Mouse (Mus musculus): ENCODE data around the gene Ttyh3.

Ttyh3 gene

GRCm38 (mm10) chr5:140579221-140579620 lies 69.6 kb downstream of the Ttyh3 start:
- H3K36me3 ChIP-seq (ENCODE audit: insufficient read depth, low read length), result no peaks in the 10 kb centered on the region
- peaks cover 64% of the 10 kb centered on the region for H3K4me1 ChIP-seq (replicated peaks; ENCODE audit: low read depth, low read length)
- peaks cover 27% of the 10 kb centered on the region for H3K27me3 ChIP-seq (ENCODE audit: insufficient read depth, low read length)
- peak overlapping the region; percentile 41; the same call in 1 of the 2 replicates for H3K4me3 ChIP-seq (replicated peaks; ENCODE audit: low read length)
- TF ChIP-seq CTCF (conservative IDR thresholded peaks at IDR 0.05; ENCODE audit: low read length) (no peak), NANOG (IDR thresholded peaks at IDR 0.05; ENCODE audit: borderline replicate concordance, low read length) (no peak), POU5F1 (IDR thresholded peaks at IDR 0.05; ENCODE audit: borderline replicate concordance, low read length) (no peak)
- no peaks in the 10 kb centered on the region for H3K9me3 ChIP-seq (ENCODE audit: low read length)

GRCm38 (mm10) chr5:140575381-140575866 lies 73.4 kb downstream of the Ttyh3 start:
- H3K27me3 ChIP-seq (ENCODE audit: insufficient read depth, low read length), result peaks cover 19% of the 10 kb centered on the region
- no peaks in the 10 kb centered on the region for H3K36me3 ChIP-seq (ENCODE audit: insufficient read depth, low read length)
- peaks cover 41% of the 10 kb centered on the region for H3K4me1 ChIP-seq (replicated peaks; ENCODE audit: low read depth, low read length)
- no peak overlapping the region for H3K4me3 ChIP-seq (replicated peaks; ENCODE audit: low read length)
- no peaks in the 10 kb centered on the region for H3K9me3 ChIP-seq (ENCODE audit: low read length)
- TF ChIP-seq NANOG (IDR thresholded peaks at IDR 0.05; ENCODE audit: borderline replicate concordance, low read length) (no peak), POU5F1 (IDR thresholded peaks at IDR 0.05; ENCODE audit: borderline replicate concordance, low read length) (no peak), CTCF (conservative IDR thresholded peaks at IDR 0.05; ENCODE audit: low read length) (no peak)

GRCm38 (mm10) chr5:140572611-140573010 lies 76.2 kb downstream of the Ttyh3 start:
- no peak overlapping the region for H3K4me3 ChIP-seq (replicated peaks; ENCODE audit: low read length)
- H3K4me1 ChIP-seq (replicated peaks; ENCODE audit: low read depth, low read length), result peaks cover 41% of the 10 kb centered on the region
- H3K27me3 ChIP-seq (ENCODE audit: insufficient read depth, low read length), result peaks cover 5% of the 10 kb centered on the region
- TF ChIP-seq POU5F1 (IDR thresholded peaks at IDR 0.05; ENCODE audit: borderline replicate concordance, low read length) (no peak), CTCF (conservative IDR thresholded peaks at IDR 0.05; ENCODE audit: low read length) (no peak), NANOG (IDR thresholded peaks at IDR 0.05; ENCODE audit: borderline replicate concordance, low read length) (no peak)
- H3K36me3 ChIP-seq (ENCODE audit: insufficient read depth, low read length), result no peaks in the 10 kb centered on the region
- H3K9me3 ChIP-seq (ENCODE audit: low read length), result no peaks in the 10 kb centered on the region

GRCm38 (mm10) chr5:140571673-140572072 lies 77.2 kb downstream of the Ttyh3 start:
- H3K9me3 ChIP-seq (ENCODE audit: low read length), result no peaks in the 10 kb centered on the region
- peaks cover 51% of the 10 kb centered on the region for H3K4me1 ChIP-seq (replicated peaks; ENCODE audit: low read depth, low read length)
- TF ChIP-seq CTCF (conservative IDR thresholded peaks at IDR 0.05; ENCODE audit: low read length) (no peak), POU5F1 (IDR thresholded peaks at IDR 0.05; ENCODE audit: borderline replicate concordance, low read length) (no peak), NANOG (IDR thresholded peaks at IDR 0.05; ENCODE audit: borderline replicate concordance, low read length) (no peak)
- H3K4me3 ChIP-seq (replicated peaks; ENCODE audit: low read length), result peak overlapping the region; percentile 43; the same call in 1 of the 2 replicates
- no peaks in the 10 kb centered on the region for H3K36me3 ChIP-seq (ENCODE audit: insufficient read depth, low read length)
- no peaks in the 10 kb centered on the region; the same call in 1 of the 2 replicates for H3K27me3 ChIP-seq (ENCODE audit: insufficient read depth, low read length)

GRCm38 (mm10) chr5:140571201-140571600 lies 77.6 kb downstream of the Ttyh3 start:
- Histone ChIP-seq H3K36me3 (ENCODE audit: insufficient read depth, low read length) (no peaks in the 10 kb centered on the region), H3K9me3 (ENCODE audit: low read length) (no peaks in the 10 kb centered on the region), H3K4me1 (replicated peaks; ENCODE audit: low read depth, low read length) (peaks cover 56% of the 10 kb centered on the region), H3K27me3 (ENCODE audit: insufficient read depth, low read length) (no peaks in the 10 kb centered on the region; the same call in 1 of the 2 replicates), H3K4me3 (replicated peaks; ENCODE audit: low read length) (no peak overlapping the region)
- TF ChIP-seq NANOG (IDR thresholded peaks at IDR 0.05; ENCODE audit: borderline replicate concordance, low read length) (no peak), POU5F1 (IDR thresholded peaks at IDR 0.05; ENCODE audit: borderline replicate concordance, low read length) (no peak), CTCF (conservative IDR thresholded peaks at IDR 0.05; ENCODE audit: low read length) (no peak)
